Mouse (Mus musculus) skeletal muscle tissue, adult 2 months (tissue): ENCODE measurements around the gene Tcl1.
"Not testable (repeated sequence)": the region's sequence is repeated elsewhere in the genome, so short reads cannot be mapped to it uniquely, and the experiment has no call there.

ENCODE experiments used
- DNase-seq: peaks from one replicate; pipeline ENCODE4 v3.0.0-alpha.2; 2012; ENCODE audit warnings: low read depth, low spot score

The Tcl1 gene

GRCm38 (mm10) chr12:105222601-105223319, at the start of gene Tcl1:
Tcl1 (minus strand) TSS chr12:105222793.
- no peak for DNase-seq

DNA sequence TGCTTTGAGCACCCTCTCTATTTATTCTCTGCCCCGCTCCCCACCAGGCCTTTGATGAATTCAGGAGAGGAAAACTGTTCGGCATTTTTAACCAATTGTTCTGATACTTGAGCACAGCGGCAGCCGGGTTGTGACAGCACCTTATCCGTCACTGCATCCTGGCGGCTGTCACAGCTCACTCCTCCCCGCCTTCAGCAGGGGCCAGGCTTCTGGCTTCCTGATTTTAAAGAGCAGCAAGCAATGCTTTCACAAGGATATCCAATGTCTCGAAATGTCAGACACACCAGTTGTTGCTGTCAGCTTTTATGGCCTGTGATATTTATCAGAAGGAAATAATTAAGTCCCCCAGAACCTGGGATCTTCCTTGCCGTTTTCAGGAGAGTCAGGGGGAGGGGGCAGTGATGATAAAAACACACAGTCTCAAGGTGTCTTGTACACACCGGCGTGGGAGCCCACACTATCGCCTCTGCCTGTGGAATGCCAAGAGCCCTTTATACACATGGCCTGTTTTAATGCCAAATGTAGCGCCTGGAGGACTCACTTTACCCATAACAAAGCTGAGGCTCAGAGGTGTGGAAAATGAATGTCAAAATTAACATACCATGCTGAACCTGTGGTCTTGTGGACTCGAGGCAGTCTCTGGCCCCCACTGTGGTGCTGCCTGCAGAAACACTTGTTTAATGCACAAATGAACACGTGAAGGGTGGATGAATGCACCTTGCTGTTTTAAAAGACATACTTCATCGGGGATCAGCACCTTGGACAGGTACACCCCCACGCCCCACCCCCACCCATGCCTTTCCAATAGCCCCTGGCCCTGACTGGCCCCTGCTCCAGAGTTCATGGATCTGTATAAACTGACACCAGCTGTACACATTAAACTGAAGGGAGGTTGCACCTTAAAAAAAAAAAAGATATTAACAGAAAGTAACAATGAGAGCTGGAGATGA, 48.7 kb upstream of the Tcl1 start:
- no peak for DNase-seq

GRCm38 (mm10) chr12:105267076-105267475, 44.5 kb upstream of the Tcl1 start:
- no peak for DNase-seq

DNA sequence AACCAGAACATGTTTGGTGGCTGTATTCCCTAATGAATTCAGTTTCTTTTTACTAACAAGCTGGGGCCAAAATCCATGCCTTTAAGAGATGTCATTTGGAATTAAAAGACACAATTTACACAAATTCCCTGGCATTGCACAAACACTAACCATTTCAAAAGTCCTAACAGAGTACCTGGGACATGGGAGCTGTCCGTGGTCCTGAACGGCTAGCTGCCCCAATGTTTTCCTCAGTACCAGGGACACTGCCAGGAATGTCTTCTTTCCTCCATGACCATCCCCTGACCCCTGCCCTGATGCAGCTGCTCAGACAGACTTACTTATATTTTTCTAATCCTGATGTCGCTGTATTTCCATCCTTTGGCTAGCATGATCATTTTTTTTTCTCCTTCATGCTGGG, 43.5 kb upstream of the Tcl1 start:
- no peak for DNase-seq

DNA sequence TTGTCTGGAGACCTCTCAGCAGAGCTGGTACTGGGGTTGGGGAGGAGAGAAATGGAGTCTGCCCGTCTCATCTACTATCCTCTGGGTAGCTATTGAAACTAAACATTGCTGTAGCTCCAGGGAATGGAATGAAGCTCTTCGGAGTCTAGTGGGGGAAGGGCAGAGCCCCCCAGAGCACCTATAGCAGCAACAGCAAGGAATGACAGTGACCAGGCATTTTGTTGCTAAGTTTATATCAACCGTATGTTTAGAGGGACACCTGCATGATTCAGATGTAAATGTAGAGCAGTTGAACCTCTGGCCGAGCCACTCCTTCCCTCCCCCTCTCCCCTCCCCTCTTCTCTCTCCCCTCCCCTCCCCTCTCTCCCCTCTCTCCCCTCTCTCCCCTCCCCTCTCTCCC, 36.6 kb upstream of the Tcl1 start:
- DNase-seq = no peak

- no peak for DNase-seq
These were observed 36.2 kb upstream of the Tcl1 start for GRCm38 (mm10) chr12:105258787-105259186.

- no peak for DNase-seq
These were observed 31.2 kb upstream of the Tcl1 start for GRCm38 (mm10) chr12:105253796-105254195.

DNA sequence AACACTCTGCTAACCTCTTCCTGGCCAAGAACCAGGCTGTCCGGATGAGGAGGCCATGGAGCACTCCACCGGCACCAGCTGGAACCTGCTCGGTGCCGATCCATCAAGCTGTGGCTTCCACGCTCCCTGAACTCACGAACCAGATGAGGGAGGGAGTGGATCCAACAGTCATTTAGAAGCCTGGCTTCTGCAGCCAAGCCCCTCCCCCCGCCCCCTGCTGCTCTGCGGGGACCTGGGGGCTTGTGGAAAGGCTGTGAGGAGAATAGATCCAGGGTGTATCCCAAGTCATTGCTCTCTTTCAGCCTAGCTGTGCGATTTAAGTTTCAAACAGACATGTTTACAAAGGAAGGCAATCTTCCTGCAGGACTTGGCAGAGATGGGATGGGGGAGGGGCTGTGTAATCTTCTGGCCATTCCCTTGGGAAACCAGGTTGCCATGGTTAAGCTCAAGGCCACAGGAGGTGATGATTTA, 26.2 kb upstream of the Tcl1 start:
- DNase-seq = no peak

- no peak for DNase-seq
These were observed 16.5 kb upstream of the Tcl1 start for GRCm38 (mm10) chr12:105239060-105239459.

GRCm38 (mm10) chr12:105235091-105235490, 12.5 kb upstream of the Tcl1 start:
- DNase-seq = no peak

GRCm38 (mm10) chr12:105234362-105234761, 11.8 kb upstream of the Tcl1 start:
- DNase-seq = no peak

- DNase-seq = no peak
These were observed 2.2 kb upstream of the Tcl1 start for GRCm38 (mm10) chr12:105224621-105225320.

GRCm38 (mm10) chr12:105217101-105217760, 5.4 kb downstream of the Tcl1 start:
- DNase-seq = no peak

GRCm38 (mm10) chr12:105209231-105209630, 13.4 kb downstream of the Tcl1 start:
- DNase-seq = no peak

GRCm38 (mm10) chr12:105208441-105208840, 14.2 kb downstream of the Tcl1 start:
- no peak for DNase-seq

DNA sequence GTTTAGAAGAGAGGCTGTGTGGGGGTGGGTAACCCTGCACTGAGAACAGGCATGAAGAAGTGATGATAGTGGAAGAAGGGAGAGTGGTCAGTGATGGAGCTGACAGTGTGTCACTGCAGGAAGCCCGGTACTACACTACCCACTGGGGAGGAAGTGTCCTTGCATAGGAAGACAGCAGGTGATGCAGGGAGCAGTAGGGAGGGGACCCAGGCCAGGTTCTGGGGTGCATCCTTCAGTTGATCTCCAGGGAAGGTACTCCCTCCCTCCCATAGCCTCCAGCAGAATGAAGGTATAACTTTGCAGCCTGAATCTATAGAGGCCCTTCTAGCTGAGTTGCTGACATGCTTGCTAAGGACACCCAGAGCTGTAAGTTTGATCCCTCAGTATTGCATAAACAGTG, 15.5 kb downstream of the Tcl1 start:
- DNase-seq = no peak

- not testable (repeated sequence) for DNase-seq
These were observed 20.9 kb downstream of the Tcl1 start, which contains the start of gene Tcl1b4 for GRCm38 (mm10) chr12:105201657-105202056. Tcl1b4 (plus strand) TSS chr12:105201957.

DNA sequence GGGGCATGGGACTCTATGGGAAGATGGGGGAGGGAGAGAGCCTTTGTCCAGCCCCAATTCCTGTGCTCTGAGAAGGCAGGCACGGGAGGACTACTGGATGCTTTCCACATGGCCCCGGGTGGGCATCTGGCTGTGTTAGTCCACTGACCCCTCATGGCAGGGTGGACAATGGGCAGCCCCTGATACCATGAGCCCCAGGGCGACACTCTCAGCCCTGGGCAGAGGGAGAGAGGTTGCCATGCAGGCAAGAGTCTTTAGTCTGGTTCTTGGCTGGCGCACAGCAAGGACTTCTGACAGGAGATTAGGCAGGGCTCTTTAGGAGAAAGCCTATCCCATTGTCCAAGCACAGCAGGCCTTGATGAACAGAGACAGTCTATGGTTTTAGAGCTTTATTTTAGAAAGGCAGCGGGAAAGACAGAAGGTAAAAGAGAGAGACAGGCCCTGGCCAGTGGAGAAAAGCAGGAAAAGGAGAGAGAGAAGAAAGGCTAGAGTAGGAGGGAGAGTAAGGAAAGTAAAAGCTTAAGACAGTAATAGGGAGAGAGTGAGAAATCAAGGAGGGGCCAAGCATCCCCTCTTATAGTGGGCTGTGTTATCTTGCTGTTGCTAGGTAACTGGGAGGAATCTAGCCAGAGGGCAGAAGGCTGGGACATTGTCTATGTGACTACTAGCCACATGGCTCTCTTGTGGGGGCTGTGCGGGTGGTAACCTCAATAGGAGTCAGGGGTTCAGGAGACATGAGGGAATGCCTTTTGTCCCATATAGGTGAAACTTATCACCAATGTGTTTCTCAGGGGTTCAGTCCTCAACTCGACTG, 22.7 kb downstream of the Tcl1 start:
- not testable (repeated sequence) for DNase-seq

GRCm38 (mm10) chr12:105190743-105191142, 31.9 kb downstream of the Tcl1 start, which contains the start of gene Tcl1b3:
Tcl1b3 (plus strand) TSS chr12:105191043.
- DNase-seq = not testable (repeated sequence)

GRCm38 (mm10) chr12:105188980-105189379, 33.6 kb downstream of the Tcl1 start:
- not testable (repeated sequence) for DNase-seq
